Mouse (Mus musculus) midbrain, embryonic 16.5 days (tissue): ENCODE results near the gene Fbxo3. TPM values are rescaled to one million over a fixed set of nuclear protein-coding genes. Genes with fewer than 3 reads are reported as not detected.
"Not testable (repeated sequence)": the region's sequence is repeated elsewhere in the genome, so short reads cannot be mapped to it uniquely, and the experiment has no call there.

ENCODE experiments used
- ATAC-seq: fragments of 200-750 bp; cut with Nextera tagmentation; 2 replicates; pipeline ENCODE4 v1.8.0; 2017; ENCODE audit warnings: moderate TSS enrichment
- H3K27ac ChIP-seq: fragments of 300-500 bp; sonication (generic); 2 replicates; pipeline ENCODE4 v1.5.1; 2014; ENCODE audit warnings: mild to moderate bottlenecking, low read length, mixed read lengths
- H3K27me3 ChIP-seq: fragments of 300-500 bp; sonication (generic); 2 replicates; pipeline ENCODE4 v1.6.1; 2014; ENCODE audit warnings: low read depth, low read length, mixed read lengths; ENCODE audit not compliant: control insufficient read depth, insufficient read depth
- H3K36me3 ChIP-seq: fragments of 300-500 bp; sonication (generic); 2 replicates; pipeline ENCODE4 v1.6.1; 2014; ENCODE audit warnings: mild to moderate bottlenecking, low read length, moderate library complexity, mixed read lengths; ENCODE audit not compliant: control insufficient read depth, insufficient read depth
- H3K4me1 ChIP-seq: fragments of 300-500 bp; sonication (generic); 2 replicates; pipeline ENCODE4 v1.6.1; 2014; ENCODE audit warnings: mild to moderate bottlenecking, low read length, mixed read lengths; ENCODE audit not compliant: control insufficient read depth, insufficient read depth
- H3K4me2 ChIP-seq: fragments of 300-500 bp; sonication (generic); 2 replicates; pipeline ENCODE4 v1.6.1; 2014; ENCODE audit warnings: mild to moderate bottlenecking, low read length, mixed read lengths
- H3K4me3 ChIP-seq: fragments of 300-500 bp; sonication (generic); 2 replicates; pipeline ENCODE4 v1.5.1; 2014; ENCODE audit warnings: low read depth, mild to moderate bottlenecking, low read length, moderate library complexity, mixed read lengths
- H3K9ac ChIP-seq: fragments of 300-500 bp; sonication (generic); 2 replicates; pipeline ENCODE4 v1.6.1; 2014; ENCODE audit warnings: low read depth, low read length, mixed read lengths
- H3K9me3 ChIP-seq: fragments of 300-500 bp; sonication (generic); replicated peaks from 2 replicates; pipeline ENCODE4 v1.6.1; 2014; ENCODE audit warnings: mild to moderate bottlenecking, low read length, mixed read lengths; ENCODE audit not compliant: control insufficient read depth, poor library complexity, severe bottlenecking
- WGBS: fragments of 180-500 bp; shearing (Covaris S2); extraction: QIAGEN DNeasy Blood & Tissue Kit; methylation state at CpG from one replicate; pipeline ENCODE4 v1.1.7; 2014; 5-methylcytosine and 5-hydroxymethylcytosine counted together
- polyA plus RNA-seq: library from polyadenylated mRNA; unstranded; fragments of >200 nt; fragmentation: Nextera tagmentation; extraction: Ambion mirVana; gene quantifications from 2 replicates; pipeline ENCODE4 v1.2.1, GENCODE M21; 2015

Gene Fbxo3
- polyA plus RNA-seq, 1 experiment from 2014 or later, result 84.0 TPM

GRCm38 (mm10) chr2:104001861-104002260, 25.7 kb upstream of the Fbxo3 start:
- Histone ChIP-seq H3K4me2 (no peak overlapping the region), H3K9ac (no peak overlapping the region), H3K27me3 (no peaks in the 10 kb centered on the region), H3K4me1 (no peaks in the 10 kb centered on the region), H3K27ac (no peak overlapping the region), H3K4me3 (no peak overlapping the region), H3K36me3 (no peaks in the 10 kb centered on the region), H3K9me3 (no peaks in the 10 kb centered on the region)
- 75% methylated on average over 4 of the region's 4 CpGs for WGBS
- ATAC-seq, result no peak

GRCm38 (mm10) chr2:104002711-104003413, 24.7 kb upstream of the Fbxo3 start:
- no peak overlapping the region for H3K27ac ChIP-seq
- H3K9ac ChIP-seq, result no peak overlapping the region
- 35% methylated on average over 16 of the region's 16 CpGs for WGBS
- no peaks in the 10 kb centered on the region for H3K4me1 ChIP-seq
- H3K27me3 ChIP-seq, result no peaks in the 10 kb centered on the region
- no peaks in the 10 kb centered on the region for H3K36me3 ChIP-seq
- H3K9me3 ChIP-seq, result no peaks in the 10 kb centered on the region
- no peak overlapping the region for H3K4me2 ChIP-seq
- no peak overlapping the region for H3K4me3 ChIP-seq
- peak; percentile 75 for ATAC-seq

- H3K27me3 ChIP-seq, result no peaks in the 10 kb centered on the region
- no peak overlapping the region for H3K27ac ChIP-seq
- 86% methylated on average over 7 of the region's 7 CpGs for WGBS
- ATAC-seq, result no peak
- H3K4me1 ChIP-seq, result no peaks in the 10 kb centered on the region
- no peak overlapping the region for H3K9ac ChIP-seq
- H3K36me3 ChIP-seq, result no peaks in the 10 kb centered on the region
- H3K9me3 ChIP-seq, result no peaks in the 10 kb centered on the region
- no peak overlapping the region for H3K4me2 ChIP-seq
- H3K4me3 ChIP-seq, result no peak overlapping the region
Measured at GRCm38 (mm10) chr2:104007793-104008519, 19.6 kb upstream of the Fbxo3 start.

- ATAC-seq, H3K9me3 ChIP-seq, H3K27me3 ChIP-seq, H3K36me3 ChIP-seq, H3K9ac ChIP-seq, H3K4me3 ChIP-seq, H3K4me1 ChIP-seq, H3K27ac ChIP-seq, H3K4me2 ChIP-seq: not testable (repeated sequence)
- 100% methylated on average over 3 of the region's 3 CpGs for WGBS
Measured at GRCm38 (mm10) chr2:104008853-104009252, 18.7 kb upstream of the Fbxo3 start.

- no peak overlapping the region for H3K27ac ChIP-seq
- H3K27me3 ChIP-seq, result no peaks in the 10 kb centered on the region
- H3K36me3 ChIP-seq, result no peaks in the 10 kb centered on the region
- H3K4me1 ChIP-seq, result 0 out of 2 replicates have a peak, but pooled peaks cover 3% of the 10 kb centered on the region
- no peak overlapping the region for H3K9ac ChIP-seq
- H3K9me3 ChIP-seq, result no peaks in the 10 kb centered on the region
- no peak overlapping the region for H3K4me3 ChIP-seq
- WGBS, result 80% methylated on average over 7 of the region's 7 CpGs
- no peak for ATAC-seq
- no peak overlapping the region for H3K4me2 ChIP-seq
Measured at GRCm38 (mm10) chr2:104023096-104023495, 4.4 kb upstream of the Fbxo3 start.

GRCm38 (mm10) chr2:104024656-104025055, 2.9 kb upstream of the Fbxo3 start:
- no peaks in the 10 kb centered on the region for H3K36me3 ChIP-seq
- no peaks in the 10 kb centered on the region for H3K9me3 ChIP-seq
- H3K27ac ChIP-seq, result no peak overlapping the region
- peaks cover 16% of the 10 kb centered on the region for H3K4me1 ChIP-seq
- H3K4me3 ChIP-seq, result no peak overlapping the region
- no peak overlapping the region for H3K9ac ChIP-seq
- no peak overlapping the region for H3K4me2 ChIP-seq
- 88% methylated on average over 4 of the region's 4 CpGs for WGBS
- no peaks in the 10 kb centered on the region for H3K27me3 ChIP-seq
- ATAC-seq, result no peak

- peak; percentile 77 for ATAC-seq
Measured at GRCm38 (mm10) chr2:104028139-104028723, 710 bp downstream of the Fbxo3 start, which contains the start of gene 4931422A03Rik. TSS of gene 4931422A03Rik (minus strand) at chr2:104028361.

GRCm38 (mm10) chr2:104029074-104029473, 1.6 kb downstream of the Fbxo3 start:
- Histone ChIP-seq H3K4me3 (peak overlapping the region; percentile 87), H3K9me3 (no peaks in the 10 kb centered on the region), H3K27ac (no peak overlapping the region), H3K9ac (peak overlapping the region; percentile 30; the same call in 1 of the 2 replicates), H3K36me3 (peaks cover 6% of the 10 kb centered on the region; the same call in 1 of the 2 replicates), H3K27me3 (no peaks in the 10 kb centered on the region), H3K4me2 (peak overlapping the region; percentile 76), H3K4me1 (peaks cover 26% of the 10 kb centered on the region)
- ATAC-seq, result no peak
- WGBS, result 91% methylated on average over 2 of the region's 2 CpGs

More at GRCm38 (mm10) chr2:104028139-104028723, 710 bp downstream of the Fbxo3 start, which contains the start of gene 4931422A03Rik:
- under 1% methylated on average over 32 of the region's 32 CpGs for WGBS
- Histone ChIP-seq H3K9ac (peak within 1 kb of the TSS; percentile 98), H3K36me3 (0 out of 2 replicates have a peak, but pooled peaks cover 2% of the 10 kb centered on the region), H3K9me3 (no peaks in the 10 kb centered on the region), H3K27ac (peak within 1 kb of the TSS; percentile 64), H3K27me3 (no peaks in the 10 kb centered on the region), H3K4me1 (peaks cover 26% of the 10 kb centered on the region), H3K4me2 (peak within 1 kb of the TSS; percentile 76), H3K4me3 (peak within 1 kb of the TSS; percentile 87)

GRCm38 (mm10) chr2:104030381-104030780, 2.9 kb downstream of the Fbxo3 start:
- no peak for ATAC-seq
- H3K36me3 ChIP-seq, result peaks cover 11% of the 10 kb centered on the region
- H3K4me1 ChIP-seq, result peaks cover 26% of the 10 kb centered on the region
- no peaks in the 10 kb centered on the region for H3K9me3 ChIP-seq
- no peak overlapping the region for H3K27ac ChIP-seq
- no peaks in the 10 kb centered on the region for H3K27me3 ChIP-seq
- 86% methylated on average over 3 of the region's 3 CpGs for WGBS
- no peak overlapping the region for H3K4me3 ChIP-seq
- no peak overlapping the region for H3K4me2 ChIP-seq
- H3K9ac ChIP-seq, result no peak overlapping the region
